Comparison of ENCODE assay signal across 9 mouse cellular contexts in the genomic region with DNA sequence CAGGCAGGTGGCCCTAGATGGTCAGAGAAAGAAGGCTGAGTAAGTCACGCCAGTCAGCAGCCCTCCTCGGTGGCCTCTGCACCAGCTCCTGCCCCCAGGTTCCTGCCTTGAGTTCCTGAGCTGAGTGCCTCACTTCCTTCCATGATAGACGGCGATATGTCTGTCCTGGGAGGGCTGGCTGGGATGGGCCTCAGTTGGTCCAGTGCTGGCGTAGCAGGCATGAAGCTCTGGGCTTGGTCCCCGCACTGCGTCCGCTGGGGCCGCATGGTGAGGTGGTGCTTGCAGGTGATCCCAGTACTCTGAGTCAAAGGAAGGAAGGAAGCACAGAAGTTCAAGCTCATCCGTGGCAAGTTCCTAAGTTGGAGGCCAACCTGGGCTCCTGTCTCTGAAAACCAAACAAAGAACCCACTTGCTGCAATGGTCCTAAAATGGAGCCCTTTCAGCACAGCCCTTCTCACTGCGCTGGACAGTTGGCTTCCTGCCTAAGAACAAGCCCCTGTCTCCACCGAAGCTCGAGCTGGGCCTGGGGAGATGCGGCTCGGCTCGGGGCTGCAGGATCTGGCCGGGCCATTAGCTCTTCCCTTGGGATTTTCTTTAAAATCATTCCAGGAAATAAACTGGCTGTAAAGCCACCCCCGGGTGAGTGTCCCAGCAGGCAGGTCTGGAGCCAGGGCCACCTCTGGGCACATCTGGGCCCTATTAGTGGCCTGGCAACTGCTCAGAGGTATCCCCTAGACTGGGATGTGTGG. TPM values are rescaled to one million over a fixed set of nuclear protein-coding genes. Genes with fewer than 3 reads are reported as not detected.
DNase-seq lines count a peak whose midpoint lies in the region; ATAC-seq and TF ChIP-seq lines count a peak whose summit lies in the region.
"Had no signal": no experiment of that assay in that cellular context is flagged by ENCODE, and none has a peak within 500 bp of the region (broad histone marks: within the 10 kb centered on the region; RNA-seq: fewer than 3 reads in every experiment).

No protein-coding gene starts in this region.

- TF ChIP-seq POLR2A in embryonic fibroblast, embryonic 13.5 days (IDR thresholded peaks at IDR 0.05; ENCODE audit: low read depth, low read length): no peak

- peaks cover 22% of the 10 kb centered on the region for H3K27me3 ChIP-seq in hindbrain, embryonic 10.5 days (ENCODE audit: insufficient read depth, poor library complexity, severe bottlenecking)
- no peaks in the 10 kb centered on the region for H3K27me3 ChIP-seq in hindbrain, embryonic 14.5 days (ENCODE audit: control insufficient read depth, insufficient read depth, low read length)
- peaks cover 16% of the 10 kb centered on the region for H3K27me3 ChIP-seq in midbrain, embryonic 10.5 days (ENCODE audit: low read depth, poor library complexity, severe bottlenecking)
- peaks cover 6% of the 10 kb centered on the region; the same call in 1 of the 2 replicates for H3K27me3 ChIP-seq in midbrain, embryonic 13.5 days

- 84% methylated on average over 18 of the region's 18 CpGs for WGBS in hindbrain, embryonic 10.5 days
- 81% methylated on average over 18 of the region's 18 CpGs for WGBS in hindbrain, embryonic 14.5 days
- 83% methylated on average over 18 of the region's 18 CpGs for WGBS in midbrain, embryonic 10.5 days
- 87% methylated on average over 18 of the region's 18 CpGs for WGBS in midbrain, embryonic 13.5 days

- H3K4me1 ChIP-seq in hindbrain, embryonic 10.5 days (replicated peaks): peaks cover 49% of the 10 kb centered on the region
- H3K4me1 ChIP-seq in hindbrain, embryonic 14.5 days (replicated peaks; ENCODE audit: control insufficient read depth, insufficient read depth, low read length): peaks cover 7% of the 10 kb centered on the region; the same call in 1 of the 2 replicates
- peaks cover 32% of the 10 kb centered on the region for H3K4me1 ChIP-seq in midbrain, embryonic 10.5 days
- peaks cover 16% of the 10 kb centered on the region for H3K4me1 ChIP-seq in midbrain, embryonic 13.5 days (replicated peaks)
- H3K4me1 ChIP-seq in embryonic fibroblast, embryonic 13.5 days (ENCODE audit: control insufficient read depth, insufficient read depth, low read length): peaks cover 12% of the 10 kb centered on the region

- no peak for TF ChIP-seq CTCF in embryonic fibroblast, embryonic 13.5 days (IDR thresholded peaks at IDR 0.05; ENCODE audit: borderline replicate concordance, insufficient read depth, low read length)

- H3K9ac ChIP-seq in hindbrain, embryonic 14.5 days: no peak overlapping the region
- H3K9ac ChIP-seq in midbrain, embryonic 13.5 days (replicated peaks): no peak overlapping the region

- no peak for ATAC-seq in hindbrain, embryonic 14.5 days (ENCODE audit: low FRiP score)
- no peak for ATAC-seq in midbrain, embryonic 13.5 days

- H3K9me3 ChIP-seq in hindbrain, embryonic 10.5 days: no peaks in the 10 kb centered on the region
- H3K9me3 ChIP-seq in hindbrain, embryonic 14.5 days (ENCODE audit: control insufficient read depth, low read length): no peaks in the 10 kb centered on the region
- H3K9me3 ChIP-seq in midbrain, embryonic 10.5 days (replicated peaks): no peaks in the 10 kb centered on the region
- no peaks in the 10 kb centered on the region for H3K9me3 ChIP-seq in midbrain, embryonic 13.5 days

- DNase-seq in hindbrain, embryonic 10.5 days (ENCODE audit: low spot score): no peak
- DNase-seq in hindbrain, embryonic 14.5 days (ENCODE audit: low spot score): no peak
- no peak for DNase-seq in midbrain, embryonic 10.5 days (ENCODE audit: low spot score)
- DNase-seq in skeletal muscle tissue, adult 2 months (ENCODE audit: low read depth, low spot score): peak; percentile 26
- DNase-seq in liver: no peak
- DNase-seq in right cerebral cortex, adult 2 months (ENCODE audit: low spot score in 2 of 2): no peak
- DNase-seq: cerebellum, adult 9-11 months had no signal

- no peak overlapping the region for H3K4me2 ChIP-seq in hindbrain, embryonic 14.5 days (replicated peaks)
- H3K4me2 ChIP-seq in midbrain, embryonic 13.5 days (replicated peaks): no peak overlapping the region

- peaks cover 7% of the 10 kb centered on the region for H3K36me3 ChIP-seq in hindbrain, embryonic 10.5 days
- no peaks in the 10 kb centered on the region for H3K36me3 ChIP-seq in hindbrain, embryonic 14.5 days (replicated peaks; ENCODE audit: control insufficient read depth, insufficient read depth)
- H3K36me3 ChIP-seq in midbrain, embryonic 10.5 days: no peaks in the 10 kb centered on the region
- H3K36me3 ChIP-seq in midbrain, embryonic 13.5 days: no peaks in the 10 kb centered on the region

- H3K27ac ChIP-seq in hindbrain, embryonic 10.5 days: peak overlapping the region; percentile 71
- no peak overlapping the region for H3K27ac ChIP-seq in hindbrain, embryonic 14.5 days
- peak overlapping the region; percentile 24; the same call in 1 of the 2 replicates for H3K27ac ChIP-seq in midbrain, embryonic 10.5 days (replicated peaks)
- no peak overlapping the region for H3K27ac ChIP-seq in midbrain, embryonic 13.5 days
- H3K27ac ChIP-seq in embryonic fibroblast, embryonic 13.5 days (ENCODE audit: insufficient read depth, low read length): peak overlapping the region; percentile 42

- H3K4me3 ChIP-seq in hindbrain, embryonic 10.5 days: no peak overlapping the region
- H3K4me3 ChIP-seq in hindbrain, embryonic 14.5 days (replicated peaks; ENCODE audit: low read length): no peak overlapping the region
- H3K4me3 ChIP-seq in midbrain, embryonic 10.5 days: no peak overlapping the region
- H3K4me3 ChIP-seq in midbrain, embryonic 13.5 days (replicated peaks): no peak overlapping the region
- no peak overlapping the region for H3K4me3 ChIP-seq in embryonic fibroblast, embryonic 13.5 days (ENCODE audit: insufficient read depth, low read length)

RNA-seq across cellular contexts. Expression of a gene that starts 8.6 kb away (rescaled TPM):
- 45.3 and 45.5 TPM in 2 replicates for polyA plus RNA-seq in hindbrain, embryonic 10.5 days (2016; fragmentation: Nextera tagmentation; extraction: Ambion mirVana)
- 5.5 and 7.5 TPM in 2 replicates for polyA plus RNA-seq in hindbrain, embryonic 14.5 days (2014; fragmentation: Nextera tagmentation; extraction: Ambion mirVana)
- 30.0 and 36.1 TPM in 2 replicates for polyA plus RNA-seq in midbrain, embryonic 10.5 days (2016; fragmentation: Nextera tagmentation; extraction: Ambion mirVana)
- polyA plus RNA-seq in midbrain, embryonic 13.5 days (2015; fragmentation: Nextera tagmentation; extraction: Ambion mirVana): 5.4 and 5.8 TPM in 2 replicates
- polyA plus RNA-seq in embryonic fibroblast, embryonic 13.5 days (2011; ENCODE audit: insufficient read length, low read depth, missing spikeins): 73.0 and 82.3 TPM in 2 replicates

RNA-seq across cellular contexts. Expression of a gene that starts 53.9 kb away (rescaled TPM):
- polyA plus RNA-seq in hindbrain, embryonic 10.5 days (2016; fragmentation: Nextera tagmentation; extraction: Ambion mirVana): 20.1 and 25.1 TPM in 2 replicates
- polyA plus RNA-seq in hindbrain, embryonic 14.5 days (2014; fragmentation: Nextera tagmentation; extraction: Ambion mirVana): 27.3 and 29.6 TPM in 2 replicates
- polyA plus RNA-seq in midbrain, embryonic 10.5 days (2016; fragmentation: Nextera tagmentation; extraction: Ambion mirVana): 19.1 and 23.5 TPM in 2 replicates
- polyA plus RNA-seq in midbrain, embryonic 13.5 days (2015; fragmentation: Nextera tagmentation; extraction: Ambion mirVana): 25.1 and 30.2 TPM in 2 replicates
- polyA plus RNA-seq in embryonic fibroblast, embryonic 13.5 days (2011; ENCODE audit: insufficient read length, low read depth, missing spikeins): 14.7 and 17.5 TPM in 2 replicates

RNA-seq across cellular contexts. Expression of a gene that starts 54.2 kb away (rescaled TPM):
- polyA plus RNA-seq in hindbrain, embryonic 10.5 days (2016; fragmentation: Nextera tagmentation; extraction: Ambion mirVana): 137 TPM in 2 replicates
- polyA plus RNA-seq in hindbrain, embryonic 14.5 days (2014; fragmentation: Nextera tagmentation; extraction: Ambion mirVana): 110 and 115 TPM in 2 replicates
- polyA plus RNA-seq in midbrain, embryonic 10.5 days (2016; fragmentation: Nextera tagmentation; extraction: Ambion mirVana): 139 and 154 TPM in 2 replicates
- polyA plus RNA-seq in midbrain, embryonic 13.5 days (2015; fragmentation: Nextera tagmentation; extraction: Ambion mirVana): 154 and 165 TPM in 2 replicates
- polyA plus RNA-seq in embryonic fibroblast, embryonic 13.5 days (2011; ENCODE audit: insufficient read length, low read depth, missing spikeins): 39.2 and 44.9 TPM in 2 replicates

Comparison
In these comparisons a context has a peak if more than half of its experiments do, and no peak if none do; other contexts are left out.
1. H3K27ac ChIP-seq: peak in hindbrain, embryonic 10.5 days (single experiment), midbrain, embryonic 10.5 days (single experiment) and embryonic fibroblast, embryonic 13.5 days (single experiment); none in hindbrain, embryonic 14.5 days (single experiment) and midbrain, embryonic 13.5 days (single experiment).